Mouse (Mus musculus): Measurements from ENCODE around the gene Cuedc1.
A peak's percentile ranks its signal among the peaks of the same experiment; 100 is the strongest.

The Cuedc1 gene

GRCm38 (mm10) chr11:88118817-88119642 lies 21.2 kb downstream of the Cuedc1 start:
- DNase-seq (ENCODE audit: low read depth) = peak; percentile 67

GRCm38 (mm10) chr11:88122545-88122944 lies 24.7 kb downstream of the Cuedc1 start:
- DNase-seq (ENCODE audit: low read depth) = no peak

DNA sequence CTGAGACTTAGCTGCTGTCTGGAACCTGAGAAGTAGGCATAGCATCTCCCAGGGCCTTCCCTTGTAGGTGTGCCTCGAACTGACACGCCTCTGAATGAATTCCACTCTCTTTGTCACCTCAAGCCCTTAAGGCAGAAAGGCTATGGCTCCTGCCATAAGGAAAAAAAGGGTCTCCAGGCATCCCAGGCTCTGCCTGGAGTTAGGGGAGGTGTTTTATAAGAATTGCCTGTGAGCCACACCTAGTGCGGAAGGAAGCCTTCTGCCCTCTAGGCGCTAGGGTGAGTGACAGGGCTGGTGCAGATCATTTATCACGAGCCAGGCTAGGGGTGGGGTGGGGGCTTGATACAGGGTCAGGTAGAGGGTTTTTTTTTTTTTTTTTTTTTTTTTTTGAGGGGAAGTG lies 25.2 kb downstream of the Cuedc1 start:
- DNase-seq (ENCODE audit: low read depth) = no peak

- DNase-seq (ENCODE audit: low read depth) = no peak
These were observed 25.9 kb downstream of the Cuedc1 start for GRCm38 (mm10) chr11:88123731-88124130.

DNA sequence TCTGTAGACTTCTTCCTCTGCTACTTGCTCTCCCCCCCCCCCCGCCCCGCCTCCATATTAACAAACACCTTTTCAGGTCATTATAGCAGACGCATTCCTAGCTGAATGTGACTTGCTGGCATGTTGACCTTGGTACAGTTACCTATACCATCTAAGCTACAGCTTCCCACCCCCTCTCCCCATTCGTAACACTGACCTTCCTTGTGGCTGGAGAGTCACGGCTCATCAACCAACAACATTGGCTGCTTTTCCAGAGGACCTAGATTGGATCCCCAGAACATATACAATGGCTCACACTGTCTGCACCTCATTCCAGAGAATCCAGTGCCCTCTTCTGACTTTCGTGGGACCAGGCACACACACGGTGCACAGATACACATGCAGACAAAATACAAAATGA lies 27.6 kb downstream of the Cuedc1 start:
- no peak for DNase-seq (ENCODE audit: low read depth)

DNA sequence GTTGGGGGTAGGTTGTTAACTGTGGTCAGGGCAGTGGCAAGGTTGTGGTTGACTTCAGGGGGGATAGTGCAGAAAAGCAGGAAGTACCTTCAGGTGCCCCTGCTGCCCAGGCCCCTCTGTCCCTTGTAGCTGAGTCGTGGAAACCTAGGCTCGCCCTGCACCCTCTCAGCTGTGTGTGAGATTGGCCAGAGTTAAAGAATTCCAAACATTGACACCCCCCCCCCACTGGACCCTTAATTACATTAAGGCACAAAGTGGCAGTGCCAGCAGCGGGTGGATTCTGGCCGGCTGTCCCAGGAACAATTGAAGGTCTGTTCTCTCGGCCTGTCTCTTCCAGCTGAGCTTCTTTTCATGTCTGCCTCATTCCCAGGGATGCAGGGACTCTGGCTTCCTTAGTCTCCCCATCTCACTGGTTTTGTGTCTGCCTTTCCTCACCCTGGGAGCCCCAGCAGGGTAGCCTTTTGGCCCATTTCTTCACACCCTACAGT lies 28.5 kb downstream of the Cuedc1 start:
- DNase-seq (ENCODE audit: low read depth) = no peak

GRCm38 (mm10) chr11:88128461-88128860 lies 30.6 kb downstream of the Cuedc1 start:
- no peak for DNase-seq (ENCODE audit: low read depth)

DNA sequence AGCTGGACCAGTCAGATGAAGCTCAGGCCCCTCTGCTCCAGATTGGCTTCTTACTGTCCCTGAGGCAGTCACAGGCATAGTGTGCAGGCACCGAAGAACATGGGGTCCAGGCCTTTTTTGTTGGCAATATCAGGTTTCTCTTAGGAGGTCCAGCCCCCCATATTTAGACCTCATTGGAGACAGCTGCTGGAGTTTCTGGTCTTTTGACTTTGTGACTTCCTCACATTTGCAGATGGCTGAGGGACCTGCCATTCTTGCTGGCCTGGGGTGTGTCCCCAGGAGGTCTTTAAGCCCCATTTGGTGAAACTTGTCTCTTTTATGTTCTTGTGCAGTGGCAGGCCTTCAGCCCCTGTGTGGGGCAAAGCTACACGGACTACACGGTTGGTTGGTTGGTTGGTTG lies 31.4 kb downstream of the Cuedc1 start:
- no peak for DNase-seq (ENCODE audit: low read depth)

DNA sequence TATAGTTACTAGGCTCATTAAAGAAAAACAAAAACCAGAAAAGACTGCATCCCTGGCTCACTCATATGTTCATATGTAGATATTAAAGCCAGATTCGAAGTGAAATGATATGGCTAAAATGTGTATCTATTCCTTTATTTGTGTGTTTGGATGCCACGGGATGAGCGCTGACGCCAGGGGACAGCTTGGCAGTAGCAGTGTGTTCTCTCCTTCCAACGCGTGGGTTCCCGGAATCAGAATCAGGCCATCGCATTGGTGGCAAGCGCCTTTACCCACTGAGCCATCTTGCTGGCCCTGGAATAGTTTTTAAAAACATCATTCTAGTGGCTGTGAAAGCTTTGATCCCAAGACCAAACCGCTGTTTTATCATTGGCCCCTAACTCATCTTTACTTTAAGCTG lies 32.1 kb downstream of the Cuedc1 start:
- no peak for DNase-seq (ENCODE audit: low read depth)

- DNase-seq (ENCODE audit: low read depth) = peak; percentile 98
These were observed 34.0 kb downstream of the Cuedc1 start for GRCm38 (mm10) chr11:88131847-88132246.

- DNase-seq (ENCODE audit: low read depth) = no peak
These were observed 37.4 kb downstream of the Cuedc1 start for GRCm38 (mm10) chr11:88135218-88135617.

GRCm38 (mm10) chr11:88137814-88138425 lies 40.1 kb downstream of the Cuedc1 start:
- DNase-seq (ENCODE audit: low read depth) = no peak

GRCm38 (mm10) chr11:88139256-88139861 lies 41.5 kb downstream of the Cuedc1 start:
- no peak for DNase-seq (ENCODE audit: low read depth)

DNA sequence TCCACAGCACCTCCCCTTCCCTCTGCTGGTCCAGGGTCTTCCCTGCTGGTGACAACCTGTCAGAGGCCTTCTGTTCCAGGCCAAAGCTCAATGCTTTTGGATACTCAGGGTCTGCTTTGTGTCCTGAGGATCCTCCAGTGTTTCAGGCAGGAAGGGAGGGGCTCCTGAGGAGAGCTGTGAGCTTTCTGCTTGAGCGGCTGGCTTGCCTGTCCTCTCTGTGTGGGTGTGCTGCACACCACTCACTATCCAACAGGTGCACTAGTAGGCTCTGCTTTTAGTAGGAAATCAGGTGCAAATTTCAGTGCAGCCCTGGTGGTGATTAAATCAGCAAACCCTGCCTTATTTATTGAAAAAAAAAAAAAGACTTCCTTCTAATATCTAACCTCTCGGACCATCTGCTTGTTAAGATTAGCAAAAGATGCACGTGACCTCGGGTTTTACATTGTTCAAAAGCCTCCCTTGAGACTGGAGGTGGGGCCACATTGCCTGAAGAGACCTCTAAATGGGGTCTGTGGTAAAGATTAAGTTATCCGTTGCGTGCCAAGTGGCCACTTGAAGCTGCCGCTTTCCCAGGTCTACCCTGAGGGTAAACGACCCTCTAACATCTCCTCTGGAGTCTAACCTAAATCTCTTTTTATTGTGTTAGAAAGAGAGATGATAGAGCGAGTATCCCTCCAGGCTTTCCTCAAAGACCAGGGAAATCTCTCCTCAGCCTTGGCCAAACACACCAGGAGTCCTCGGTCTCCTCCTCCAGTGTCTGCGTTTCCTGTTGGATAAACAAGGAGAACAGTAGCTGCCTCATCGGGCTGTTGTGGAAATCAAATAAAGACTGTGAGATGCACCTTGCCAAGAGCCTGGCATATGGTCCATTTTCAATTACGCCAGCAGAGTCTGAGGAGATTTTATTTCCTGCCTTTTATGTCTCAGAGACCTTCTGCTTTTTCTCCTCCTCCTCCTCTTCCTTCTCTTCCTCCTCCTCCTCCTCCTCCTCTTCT lies 42.5 kb downstream of the Cuedc1 start:
- no peak for DNase-seq (ENCODE audit: low read depth)

- no peak for DNase-seq (ENCODE audit: low read depth)
These were observed 44.5 kb downstream of the Cuedc1 start for GRCm38 (mm10) chr11:88142362-88142761.

DNA sequence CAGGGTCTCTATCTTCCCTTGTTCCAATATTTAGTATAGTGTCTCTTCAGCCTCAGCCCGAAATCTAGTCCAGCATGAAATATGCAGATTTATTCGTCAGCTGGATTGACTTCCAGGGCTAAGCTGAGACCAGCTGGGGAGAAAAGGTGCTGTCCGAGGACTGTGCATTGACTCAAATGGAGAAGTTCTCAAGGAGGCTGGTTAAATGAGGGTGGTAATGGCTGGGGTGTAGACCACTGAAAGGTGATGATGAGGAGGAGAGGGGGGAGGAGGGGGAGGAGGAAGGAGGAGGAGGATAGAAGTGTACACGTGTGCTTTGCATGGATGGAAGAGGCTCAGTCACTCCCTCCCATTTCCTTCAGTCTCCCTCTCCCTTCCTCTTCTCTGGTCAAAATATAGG lies 46.2 kb downstream of the Cuedc1 start:
- no peak for DNase-seq (ENCODE audit: low read depth)

DNA sequence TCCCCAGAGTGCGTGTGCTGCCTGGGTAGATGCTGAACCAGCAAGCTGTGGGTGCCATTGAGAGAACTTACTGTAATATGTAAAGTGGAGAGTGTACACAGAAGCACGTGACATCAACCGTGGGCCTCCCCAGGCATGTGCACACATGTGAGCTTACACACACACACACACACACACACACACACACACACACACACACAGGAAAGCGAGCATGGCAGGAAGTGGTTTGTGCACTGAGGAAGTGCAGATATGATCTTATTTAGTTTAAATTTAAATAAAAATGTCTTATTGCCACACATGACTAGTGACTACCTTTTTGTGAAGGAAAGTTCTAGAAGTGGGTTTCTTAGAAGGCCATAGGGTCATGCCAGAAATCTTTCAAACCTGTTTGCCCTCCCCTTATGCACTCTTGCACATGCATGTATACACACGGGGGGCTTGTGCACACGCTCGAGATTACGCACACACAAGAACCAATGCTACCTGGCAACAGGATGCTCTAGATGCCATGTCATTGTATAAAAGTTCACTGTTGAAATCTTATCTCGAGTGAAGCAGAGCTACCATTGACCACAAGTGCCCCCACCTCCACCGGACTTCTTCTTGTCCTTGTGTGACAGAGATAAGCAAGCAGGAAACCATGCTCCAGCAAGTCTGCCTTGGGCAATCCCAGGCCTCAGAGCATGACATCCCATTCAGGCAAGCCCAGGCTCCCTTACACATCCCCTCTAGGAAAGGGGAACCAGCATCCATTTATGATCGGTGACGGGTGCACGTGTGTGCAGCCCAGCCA lies 47.6 kb downstream of the Cuedc1 start:
- peak; percentile 100 for DNase-seq (ENCODE audit: low read depth)

DNA sequence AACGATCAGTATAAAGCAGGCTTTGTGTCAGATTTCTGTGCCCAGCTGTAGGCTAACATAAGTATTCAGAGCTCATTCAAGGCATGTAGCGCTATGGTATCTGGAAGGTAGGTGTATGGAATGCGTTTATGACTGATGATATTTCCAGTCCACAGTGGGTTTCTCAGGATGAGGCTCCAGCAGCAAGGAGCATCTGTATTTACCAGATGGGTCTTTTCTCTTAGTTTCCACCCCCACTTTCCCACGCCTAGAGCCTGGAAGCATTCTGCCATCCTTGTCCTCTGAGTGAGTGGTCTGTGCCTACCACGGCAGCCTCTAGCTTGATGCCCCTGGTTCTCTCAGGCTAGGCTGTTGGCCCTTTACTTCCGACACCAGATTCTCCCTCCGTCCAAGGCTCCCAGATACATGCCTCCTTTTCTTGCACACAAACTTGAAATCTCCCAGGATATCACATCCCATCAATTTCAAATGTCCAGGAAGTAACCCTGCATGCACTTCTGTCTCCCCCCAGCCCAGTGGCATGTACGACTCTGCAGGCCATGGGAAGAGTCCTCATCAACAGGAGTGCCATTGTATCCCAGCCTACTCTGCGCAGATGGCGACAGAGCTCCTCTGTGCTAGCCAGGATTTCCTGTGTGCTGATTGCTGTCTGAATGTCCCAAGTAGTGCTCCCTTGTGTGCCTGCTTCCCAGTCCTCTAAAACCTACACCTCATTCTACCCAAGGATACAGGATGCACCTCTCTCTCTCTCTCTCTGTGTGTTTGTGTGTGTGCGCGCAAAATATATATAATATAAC lies 48.6 kb downstream of the Cuedc1 start:
- DNase-seq (ENCODE audit: low read depth) = no peak

DNA sequence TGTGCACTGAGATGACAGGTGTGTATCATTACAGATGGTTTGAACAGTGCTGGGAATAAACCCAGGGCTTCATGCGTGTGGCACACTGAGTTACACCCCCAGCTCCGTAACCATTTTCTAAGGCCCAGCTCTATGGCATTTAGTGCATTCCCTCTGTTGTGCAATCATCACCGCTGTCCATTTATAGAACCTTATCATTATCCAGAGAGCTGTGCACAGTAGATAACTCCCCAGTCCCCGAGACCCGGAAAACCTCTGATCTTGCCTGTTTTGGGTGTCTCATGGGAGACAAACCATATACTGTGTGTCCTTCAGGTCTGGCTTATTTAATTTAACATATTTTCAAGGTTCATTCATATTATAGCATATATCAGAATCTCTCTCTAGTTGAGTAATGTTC lies 49.5 kb downstream of the Cuedc1 start:
- peak; percentile 95 for DNase-seq (ENCODE audit: low read depth)

GRCm38 (mm10) chr11:88148015-88148637 lies 50.3 kb downstream of the Cuedc1 start:
- peak; percentile 70 for DNase-seq (ENCODE audit: low read depth)
